Mouse (Mus musculus) cerebellum, adult 2 months (tissue): ENCODE data around the gene Gm4846. TPM values are rescaled to one million over a fixed set of nuclear protein-coding genes. Genes with fewer than 3 reads are reported as not detected.

Experiments
- DNase-seq, 2 experiments: peaks; one replicate each; pipeline ENCODE4 v3.0.0; 2021
- H3K27ac ChIP-seq: fragments of 200-500 bp; 2 replicates; pipeline ENCODE4 v1.5.1; 2012; ENCODE audit warnings: low read length, control low read depth, inconsistent platforms; ENCODE audit not compliant: insufficient read depth
- H3K27me3 ChIP-seq: fragments of 200-500 bp; 2 replicates; pipeline ENCODE4 v1.6.1; 2012; ENCODE audit warnings: inconsistent platforms, mild to moderate bottlenecking, low read length, moderate library complexity; ENCODE audit not compliant: control insufficient read depth, insufficient read depth
- H3K4me1 ChIP-seq: fragments of 200-500 bp; 2 replicates; pipeline ENCODE4 v1.6.1; 2011; ENCODE audit warnings: low read length; ENCODE audit not compliant: control insufficient read depth, insufficient read depth
- H3K4me3 ChIP-seq: fragments of 200-500 bp; replicated peaks from 2 replicates; pipeline ENCODE3; 2011; ENCODE audit warnings: mild to moderate bottlenecking, low read depth, low read length, control low read depth; ENCODE audit not compliant: insufficient read depth
- CTCF ChIP-seq: fragments of 200-500 bp; IDR thresholded peaks from 2 replicates; pipeline ENCODE4 v1.5.1; 2011; ENCODE audit warnings: low read depth, mild to moderate bottlenecking, control low read depth, low read length, moderate library complexity, borderline replicate concordance; ENCODE audit not compliant: insufficient read depth
- POLR2A ChIP-seq: fragments of 200-500 bp; IDR thresholded peaks from 2 replicates; pipeline ENCODE4 v1.6.1; 2011; ENCODE audit warnings: low read length, control low read depth, borderline replicate concordance; ENCODE audit not compliant: insufficient read depth
- WGBS: fragments of 180-500 bp; shearing (Covaris S2); methylation state at CpG from one replicate; pipeline ENCODE4 v1.1.7; 2018; 5-methylcytosine and 5-hydroxymethylcytosine counted together
- polyA plus RNA-seq: library from polyadenylated mRNA; depleted of rRNA; stranded (reverse); fragments of >200 nt; gene quantifications from 2 replicates; pipeline ENCODE4 v1.2.3, GENCODE M21; 2012; rRNA removed

Gm4846 gene
- polyA plus RNA-seq, 1 experiment = not detected

DNA sequence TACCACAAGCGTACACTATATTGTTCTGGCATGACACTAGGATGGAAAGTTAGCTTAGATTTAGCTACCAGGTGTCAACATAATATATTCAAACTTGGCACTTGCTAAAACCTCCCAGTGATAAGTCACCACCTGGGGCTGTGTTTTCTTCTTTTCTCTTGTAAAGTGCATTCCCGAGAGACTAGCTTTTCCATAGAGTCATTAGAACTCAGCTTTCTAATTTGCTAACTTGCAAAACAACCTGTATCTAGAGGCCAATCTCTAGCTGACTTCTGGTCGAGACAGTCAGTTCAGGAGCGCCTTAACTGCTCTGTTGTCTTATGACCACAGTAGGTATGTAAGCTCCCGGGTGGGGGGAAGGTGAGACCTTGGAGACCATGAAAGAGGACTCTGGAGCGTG, 58.0 kb downstream of the Gm4846 start:
- DNase-seq = no peak
- WGBS = 66% methylated on average over 6 of the region's 6 CpGs

More for the DNA sequence above, 58.0 kb downstream of the Gm4846 start:
- no peak overlapping the region for H3K27ac ChIP-seq
- no peak for TF ChIP-seq CTCF
- TF ChIP-seq POLR2A = no peak
- no peaks in the 10 kb centered on the region for H3K27me3 ChIP-seq
- no peaks in the 10 kb centered on the region for H3K4me1 ChIP-seq
- no peak overlapping the region for H3K4me3 ChIP-seq

Other genes starting within 250 kb of the Gm4846 start
- 3.4 TPM in 2 replicates for gene Ildr2, start 243.4 kb downstream of the Gm4846 start, polyA plus RNA-seq
- gene Tada1, start 118.5 kb downstream of the Gm4846 start, polyA plus RNA-seq = 50.2 and 50.8 TPM in 2 replicates
- 40.2 and 42.0 TPM in 2 replicates for gene Pogk, start 87.7 kb downstream of the Gm4846 start, polyA plus RNA-seq
- gene Gm4847, start 150.1 kb upstream of the Gm4846 start, polyA plus RNA-seq = not detected in 2 replicates
- not detected in 2 replicates for gene Fmo9, start 184.3 kb upstream of the Gm4846 start, polyA plus RNA-seq